Mouse (Mus musculus) stomach, postnatal 0 days (tissue): ENCODE measurements at regions not wholly inside any gene's neighbourhood (a gene's known extent, or its start where the extent isn't known, plus 50 kb on each side); places are given as distances from the start of the nearest gene placed in this dataset.

Experiments
- CTCF ChIP-seq: IDR thresholded peaks from 2 replicates; pipeline ENCODE4 v1.5.1; 2016; ENCODE audit warnings: antibody characterized with exemption, low read depth, mild to moderate bottlenecking, moderate library complexity
- EP300 ChIP-seq: optimal IDR thresholded peaks from 2 replicates; pipeline ENCODE3; 2016; ENCODE audit warnings: antibody characterized with exemption

GRCm38 (mm10) chr8:41786952-41787861, 370.3 kb upstream of the Frg1 start:
- no peak for TF ChIP-seq CTCF
- no peak for TF ChIP-seq EP300
